Mouse (Mus musculus): ENCODE data around the gene Angel2. TPM values are rescaled to one million over a fixed set of nuclear protein-coding genes. Genes with fewer than 3 reads are reported as not detected.

Gene Angel2
- total RNA-seq (2023; ENCODE audit: inconsistent age), result 74.2 to 87.3 TPM (median 81.3 TPM) in 4 replicates

DNA sequence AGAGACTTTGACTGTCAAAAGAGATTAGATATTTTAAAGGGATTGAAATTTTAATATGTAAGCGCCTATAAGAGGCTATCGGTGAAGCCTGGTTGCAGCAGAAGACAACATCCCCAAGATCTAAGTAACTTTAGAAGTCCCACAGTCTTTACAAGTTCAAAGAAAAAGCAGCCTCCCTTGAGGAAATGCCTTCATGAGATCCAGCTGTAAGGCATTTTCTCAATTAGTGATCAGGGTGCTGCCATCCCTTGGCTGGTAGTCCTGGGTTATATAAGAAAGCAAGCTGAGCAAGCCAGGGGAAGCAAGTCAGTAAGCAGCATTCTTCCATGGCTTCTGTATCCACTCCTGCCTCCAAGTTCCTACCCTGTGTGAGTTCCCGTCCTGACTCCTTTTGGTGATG, at the start of gene Angel2:
Gene Angel2 (plus strand): TSS at position 301 of the 400 bp plus-strand sequence.

DNA sequence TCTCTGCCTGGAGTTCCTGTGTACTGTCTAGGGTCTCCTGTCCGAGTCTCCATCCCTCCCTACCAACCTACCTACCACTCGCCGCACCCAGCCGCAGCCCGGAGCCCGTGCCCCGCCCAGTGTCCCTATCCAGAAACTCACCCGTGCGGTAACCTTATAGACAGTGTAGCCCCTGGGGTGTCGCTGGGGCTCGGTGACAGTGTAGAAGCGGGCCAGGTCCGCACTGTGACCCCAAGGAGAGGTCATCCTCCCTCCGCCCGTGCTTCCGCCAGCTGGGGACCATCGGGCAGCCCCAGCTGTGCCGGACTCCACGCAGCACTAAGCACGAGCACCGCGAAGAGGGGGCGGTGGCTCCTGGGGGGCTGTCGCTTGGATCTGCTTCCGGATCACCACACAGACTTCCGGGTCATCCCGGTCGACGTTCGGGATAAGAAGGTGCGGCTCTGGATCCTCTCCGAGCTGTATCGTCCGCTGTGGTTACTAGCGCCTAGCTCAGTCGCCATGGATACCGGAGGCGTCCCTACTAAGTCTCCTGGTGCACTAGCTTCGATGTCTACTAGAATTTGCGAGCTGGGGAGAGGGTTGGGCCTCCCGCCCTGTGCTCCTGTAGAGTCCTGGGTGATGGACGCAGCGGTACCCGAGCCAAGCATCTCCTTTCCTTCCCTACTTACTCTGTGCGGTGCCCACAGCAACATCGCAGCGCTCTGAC, 13.3 kb upstream of the Angel2 start, which contains the start of gene Rps6kc1:
Gene Rps6kc1 (minus strand): TSS at position 356 of the 709 bp plus-strand sequence.

DNA sequence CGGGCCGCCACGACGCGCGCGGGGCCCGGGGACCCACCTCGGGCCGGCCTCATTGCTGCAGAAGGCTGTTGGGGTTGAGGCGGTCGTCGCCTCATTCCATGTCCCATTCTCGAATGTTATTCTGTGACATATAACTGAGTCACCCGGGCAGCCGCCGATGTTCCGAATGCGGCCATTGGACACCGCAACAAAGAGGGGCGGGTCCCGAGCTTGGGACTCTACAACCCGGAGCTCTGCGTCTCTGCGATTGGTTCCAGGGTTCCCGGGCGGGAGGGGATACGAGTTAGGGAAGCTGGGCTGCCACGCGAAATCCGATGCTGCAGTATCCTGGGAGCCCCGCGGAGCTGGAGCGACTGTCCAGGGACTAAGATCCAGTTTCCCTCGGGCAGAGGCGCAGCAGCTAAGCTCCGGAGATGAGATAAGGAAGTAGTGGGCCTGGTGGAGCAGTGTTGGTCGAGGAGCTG, 54.2 kb downstream of the Angel2 start, which contains the start of gene Vash2:
Gene Vash2 (minus strand): TSS at position 197 of the 464 bp plus-strand sequence.

Other genes starting within 250 kb of the Angel2 start
- gene Rps6kc1, start 13.3 kb upstream of the Angel2 start, total RNA-seq (2023; ENCODE audit: inconsistent age), result 7.4 to 13.8 TPM (median 10.4 TPM) in 4 replicates
- gene Vash2, start 54.2 kb downstream of the Angel2 start, total RNA-seq (2023; ENCODE audit: inconsistent age), result 0.54 to 0.96 TPM (median 0.77 TPM) in 4 replicates
- 14.5 to 19.1 TPM (median 17.3 TPM) in 4 replicates for gene Flvcr1, start 101.0 kb downstream of the Angel2 start, total RNA-seq (2023; ENCODE audit: inconsistent age)
- gene Spata45, start 111.5 kb downstream of the Angel2 start, total RNA-seq (2023; ENCODE audit: inconsistent age), result not detected in 4 replicates
- 8.4 to 12.4 TPM (median 11.0 TPM) in 4 replicates for gene Tatdn3, start 137.8 kb downstream of the Angel2 start, total RNA-seq (2023; ENCODE audit: inconsistent age)
- 0.97 to 3.9 TPM (median 1.8 TPM) in 4 replicates for gene Nsl1, start 137.9 kb downstream of the Angel2 start, total RNA-seq (2023; ENCODE audit: inconsistent age)
- 0.90 to 1.2 TPM in 2 of 4 replicates, not detected in the others for gene Batf3, start 172.7 kb downstream of the Angel2 start, total RNA-seq (2023; ENCODE audit: inconsistent age)
- 0.36 to 0.74 TPM (median 0.52 TPM) in 4 replicates for gene Fam71a, start 239.7 kb downstream of the Angel2 start, total RNA-seq (2023; ENCODE audit: inconsistent age)